Mouse (Mus musculus): ENCODE data around the gene Wwox.

Wwox gene

GRCm38 (mm10) chr8:114599555-114599954, 160.1 kb downstream of the Wwox start:
- DNase-seq (ENCODE audit: low spot score in 2 of 2) = no peak

- no peak for DNase-seq (ENCODE audit: low spot score in 2 of 2)
Measured at GRCm38 (mm10) chr8:114600196-114600595, 160.7 kb downstream of the Wwox start.

DNA sequence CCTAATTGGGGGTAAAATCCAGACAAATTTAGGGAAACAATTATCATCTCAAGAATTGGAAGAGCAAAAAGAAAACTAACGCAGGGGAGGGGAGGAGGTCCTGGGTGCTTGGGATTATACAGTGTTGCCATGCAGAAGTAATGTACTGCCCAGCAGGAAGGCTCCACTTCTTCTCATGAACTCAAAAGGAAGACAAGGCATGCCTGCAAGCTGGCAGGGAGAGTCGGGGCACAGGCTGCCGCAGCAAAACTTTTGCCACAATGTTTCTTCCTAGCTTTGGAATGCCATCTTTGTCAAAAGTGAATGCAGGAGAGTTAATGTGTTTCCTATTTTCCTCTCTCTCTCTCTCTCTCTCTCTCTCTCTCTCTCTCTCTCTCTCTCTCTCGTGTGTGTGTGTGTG, 163.6 kb downstream of the Wwox start:
- no peak for DNase-seq (ENCODE audit: low spot score in 2 of 2)

DNA sequence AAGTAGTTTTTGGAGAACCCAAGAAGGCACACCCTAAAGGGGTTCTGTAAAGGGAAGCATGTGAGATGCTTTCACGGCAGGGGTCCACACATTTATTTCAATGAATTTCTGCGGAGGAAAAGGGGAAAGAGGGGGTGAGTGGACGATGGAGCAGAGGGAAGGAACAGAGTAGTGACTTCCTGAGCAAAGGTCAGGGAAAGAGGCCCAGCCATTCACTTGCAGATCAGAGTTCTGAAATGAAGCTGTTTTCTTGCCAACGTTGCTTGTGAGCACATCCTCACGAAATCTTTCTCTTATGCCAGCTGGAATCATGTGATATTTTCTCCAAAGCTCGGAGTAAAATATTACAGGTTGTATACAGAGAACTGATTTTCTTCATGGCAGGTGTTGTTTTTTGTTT, 164.1 kb downstream of the Wwox start:
- no peak for DNase-seq (ENCODE audit: low spot score in 2 of 2)

GRCm38 (mm10) chr8:114604315-114604714, 164.9 kb downstream of the Wwox start:
- DNase-seq (ENCODE audit: low spot score in 2 of 2) = no peak

- DNase-seq (ENCODE audit: low spot score in 2 of 2) = no peak
Measured at GRCm38 (mm10) chr8:114605651-114606050, 166.2 kb downstream of the Wwox start.

GRCm38 (mm10) chr8:114609330-114609729, 169.9 kb downstream of the Wwox start:
- DNase-seq (ENCODE audit: low spot score in 2 of 2) = no peak

- DNase-seq (ENCODE audit: low spot score in 2 of 2) = no peak
Measured at GRCm38 (mm10) chr8:114611075-114611474, 171.6 kb downstream of the Wwox start.

GRCm38 (mm10) chr8:114612091-114612490, 172.6 kb downstream of the Wwox start:
- no peak for DNase-seq (ENCODE audit: low spot score in 2 of 2)

- no peak for DNase-seq (ENCODE audit: low spot score in 2 of 2)
Measured at GRCm38 (mm10) chr8:114615413-114615812, 176.0 kb downstream of the Wwox start.

GRCm38 (mm10) chr8:114615908-114616307, 176.5 kb downstream of the Wwox start:
- DNase-seq (ENCODE audit: low spot score in 2 of 2) = no peak

GRCm38 (mm10) chr8:114618908-114619508, 179.6 kb downstream of the Wwox start:
- no peak for DNase-seq (ENCODE audit: low spot score in 2 of 2)

DNA sequence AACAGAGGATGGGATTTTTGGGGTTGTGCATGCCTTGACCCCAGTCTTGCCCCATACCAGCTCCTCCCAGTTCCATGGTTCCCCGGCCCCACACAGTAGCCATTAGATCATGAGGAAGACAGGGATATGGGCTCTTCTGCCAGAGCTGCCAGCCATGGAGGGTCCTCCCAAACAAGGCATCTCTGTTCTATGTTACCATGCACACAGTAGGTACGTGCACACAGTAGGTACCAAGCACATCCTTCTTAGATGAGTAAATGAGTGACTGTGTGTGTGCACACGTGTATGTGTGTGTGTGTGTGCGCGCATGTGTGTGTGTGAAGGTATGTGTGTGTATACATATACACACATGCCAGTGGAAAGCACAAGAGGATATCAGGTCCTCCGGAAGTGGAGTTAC, 185.9 kb downstream of the Wwox start:
- no peak for DNase-seq (ENCODE audit: low spot score in 2 of 2)

DNA sequence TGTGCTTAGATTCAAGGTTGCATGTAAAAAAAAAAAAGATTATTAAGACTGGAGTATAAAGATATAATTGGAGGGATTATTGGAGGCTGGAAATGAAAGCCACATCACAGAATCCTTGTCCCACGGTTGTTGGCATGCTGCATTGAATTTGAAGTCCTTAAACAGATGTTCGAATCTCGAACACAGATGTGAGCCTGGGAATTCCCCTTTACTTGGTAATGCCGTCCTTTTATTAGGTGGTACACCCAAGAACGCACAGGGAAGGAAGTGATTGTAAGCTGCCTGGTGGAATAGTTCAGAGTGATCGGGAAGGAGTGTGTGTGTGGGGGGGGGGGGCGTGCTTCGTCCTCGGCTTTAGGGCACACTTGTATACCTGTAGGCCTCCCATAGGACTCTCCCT, 187.4 kb downstream of the Wwox start:
- DNase-seq (ENCODE audit: low spot score in 2 of 2) = no peak

- no peak for DNase-seq (ENCODE audit: low spot score in 2 of 2)
Measured at GRCm38 (mm10) chr8:114629719-114630118, 190.3 kb downstream of the Wwox start.

- DNase-seq (ENCODE audit: low spot score in 2 of 2) = no peak
Measured at GRCm38 (mm10) chr8:114631087-114631486, 191.6 kb downstream of the Wwox start.

- no peak for DNase-seq (ENCODE audit: low spot score in 2 of 2)
Measured at GRCm38 (mm10) chr8:114634151-114634550, 194.7 kb downstream of the Wwox start.

- no peak for DNase-seq (ENCODE audit: low spot score in 2 of 2)
Measured at GRCm38 (mm10) chr8:114634669-114635410, 195.4 kb downstream of the Wwox start.

- DNase-seq (ENCODE audit: low spot score in 2 of 2) = no peak
Measured at GRCm38 (mm10) chr8:114636376-114636775, 196.9 kb downstream of the Wwox start.

DNA sequence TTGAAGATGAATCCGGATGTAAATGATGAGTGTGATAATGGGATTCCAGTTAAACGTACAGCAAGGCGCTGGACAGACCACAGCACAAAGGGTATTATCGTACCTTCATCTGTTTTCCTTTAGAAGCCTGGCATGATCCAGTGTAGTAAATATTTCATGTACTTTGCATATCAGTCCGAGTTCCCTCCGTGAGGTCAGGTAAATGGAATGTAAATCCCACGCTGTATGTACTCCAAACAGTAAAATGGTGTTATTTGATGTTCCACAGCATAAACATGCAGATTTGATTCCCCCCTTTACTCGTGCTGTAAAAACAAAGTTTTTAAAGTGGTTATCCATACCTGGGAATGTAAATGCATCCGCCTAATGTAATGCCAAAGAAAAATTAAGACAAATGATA, 202.4 kb downstream of the Wwox start:
- DNase-seq (ENCODE audit: low spot score in 2 of 2) = no peak

DNA sequence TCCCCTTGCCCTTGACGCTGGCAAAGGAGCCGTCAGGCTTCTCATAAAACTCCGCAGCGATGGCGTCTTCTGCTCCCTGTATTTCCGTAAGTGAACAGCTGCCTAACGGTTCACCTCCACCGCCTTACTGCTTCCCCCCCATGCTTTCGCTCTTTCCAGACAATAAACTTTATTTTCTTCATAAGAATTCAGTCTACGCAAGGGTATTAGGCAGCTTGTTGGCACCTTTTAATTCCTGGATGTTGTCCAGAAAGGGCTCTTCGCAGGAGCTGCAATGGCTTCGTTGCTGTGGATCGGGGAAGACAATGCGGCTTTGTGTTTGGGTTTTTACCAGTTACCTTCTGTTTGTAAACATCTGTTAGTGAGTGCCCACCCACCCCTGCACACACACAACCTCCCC, 211.3 kb downstream of the Wwox start:
- DNase-seq (ENCODE audit: low spot score in 2 of 2) = no peak

DNA sequence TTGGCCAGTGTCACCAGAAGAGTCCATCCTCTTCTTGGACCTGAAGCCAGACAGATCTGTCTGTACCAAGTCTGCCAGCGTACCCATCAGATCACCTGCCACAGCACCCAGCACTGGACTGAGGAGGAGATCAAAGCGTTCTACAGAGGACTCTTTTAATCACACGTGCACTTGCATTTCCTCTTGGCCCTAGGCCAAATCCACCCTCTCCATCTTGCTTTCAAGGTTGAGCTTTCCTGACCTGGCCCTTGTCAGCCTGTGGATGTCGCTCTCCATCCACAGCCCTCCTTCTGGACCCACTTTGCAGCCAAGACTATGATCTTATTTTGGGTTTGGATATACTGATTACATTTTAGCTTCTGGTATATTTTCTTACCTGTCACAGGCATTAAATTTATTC, 218.3 kb downstream of the Wwox start:
- DNase-seq (ENCODE audit: low spot score in 2 of 2) = no peak

DNA sequence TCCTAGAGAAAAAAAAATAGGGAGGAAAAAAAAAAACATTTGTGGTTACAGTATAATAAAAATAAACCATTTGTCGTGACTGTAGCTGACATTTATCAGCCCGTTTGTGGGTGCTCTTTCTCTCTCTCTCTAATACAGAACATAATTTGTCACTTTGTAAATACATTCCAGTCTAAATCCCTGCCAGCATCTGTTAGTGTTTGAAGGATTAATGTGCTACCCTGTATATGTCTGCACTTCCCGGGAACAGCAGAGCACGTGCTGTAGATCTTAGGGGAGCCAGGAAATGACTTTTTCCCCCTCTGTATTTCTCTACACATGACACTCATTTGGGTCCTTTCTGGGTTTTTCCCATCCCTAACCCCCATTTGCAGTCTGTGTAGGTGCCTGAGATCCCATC, 219.0 kb downstream of the Wwox start:
- DNase-seq (ENCODE audit: low spot score in 2 of 2) = no peak

DNA sequence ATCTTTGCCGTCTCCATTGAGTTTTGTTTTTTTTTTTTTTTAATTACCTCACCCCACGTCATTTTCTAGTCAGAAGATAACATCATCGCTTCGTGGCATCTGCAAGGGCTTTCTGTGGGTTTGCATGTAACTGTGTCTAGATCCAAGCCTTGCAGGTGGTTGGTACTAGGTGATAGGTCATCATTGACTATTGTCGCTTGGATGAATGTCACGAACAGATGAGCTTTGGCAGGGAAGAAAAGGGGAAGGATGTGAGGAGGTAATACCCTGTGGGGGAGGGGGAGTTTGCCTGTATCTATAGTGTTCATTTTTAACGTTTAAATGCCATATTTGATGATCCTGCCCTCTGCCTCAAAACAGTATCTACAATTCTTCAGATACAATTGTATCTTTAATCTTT, 223.6 kb downstream of the Wwox start:
- DNase-seq (ENCODE audit: low spot score in 2 of 2) = no peak

All from spleen, postnatal 10 days (tissue).